Mouse (Mus musculus): ENCODE results near the gene Slc25a17.

DNA sequence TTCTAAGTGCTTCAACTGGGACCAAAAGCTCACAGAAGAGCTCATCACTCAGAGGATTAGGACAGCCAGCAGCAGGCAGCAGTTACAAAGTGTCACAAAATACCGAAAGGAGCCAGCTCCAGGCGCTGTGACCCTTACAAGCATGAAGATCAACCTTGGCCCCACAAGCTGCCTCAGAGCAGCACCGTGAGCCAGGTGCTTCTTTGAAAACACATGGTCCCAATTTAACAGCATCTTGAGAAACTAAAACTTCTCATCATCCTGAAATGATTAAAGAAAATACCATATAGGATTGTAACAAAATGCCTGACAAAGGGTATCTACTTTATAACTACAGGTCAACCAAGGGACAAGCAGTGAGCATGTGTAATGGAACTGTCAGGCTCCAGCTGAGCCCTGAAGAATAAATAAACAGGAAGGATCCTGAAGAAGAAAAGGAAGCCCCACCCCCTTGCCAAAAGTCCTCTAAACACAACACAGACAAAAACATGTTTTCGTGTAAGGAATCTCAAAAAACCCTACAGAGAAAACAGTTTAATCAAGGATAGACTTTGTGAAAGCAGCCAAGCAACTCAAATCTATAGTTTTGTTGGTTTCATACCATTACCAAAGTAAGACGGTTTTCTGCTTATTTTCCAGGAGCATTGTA is 30.8 kb downstream of the Slc25a17 start:
- no peak for TF ChIP-seq POLR2A (IDR thresholded peaks at IDR 0.05; ENCODE audit: insufficient read depth, low read depth, low read length)
- TF ChIP-seq CTCF (IDR thresholded peaks at IDR 0.05; ENCODE audit: insufficient read depth, low read depth, low read length): no peak

Measured in olfactory bulb, adult 2 months (tissue).